Mouse (Mus musculus) cerebellum, adult 9-10 months (tissue): ENCODE results near the gene Olfr907.

Experiments used
- DNase-seq: peaks from one replicate; pipeline ENCODE4 v3.0.0; 2022

Olfr907 gene

DNA sequence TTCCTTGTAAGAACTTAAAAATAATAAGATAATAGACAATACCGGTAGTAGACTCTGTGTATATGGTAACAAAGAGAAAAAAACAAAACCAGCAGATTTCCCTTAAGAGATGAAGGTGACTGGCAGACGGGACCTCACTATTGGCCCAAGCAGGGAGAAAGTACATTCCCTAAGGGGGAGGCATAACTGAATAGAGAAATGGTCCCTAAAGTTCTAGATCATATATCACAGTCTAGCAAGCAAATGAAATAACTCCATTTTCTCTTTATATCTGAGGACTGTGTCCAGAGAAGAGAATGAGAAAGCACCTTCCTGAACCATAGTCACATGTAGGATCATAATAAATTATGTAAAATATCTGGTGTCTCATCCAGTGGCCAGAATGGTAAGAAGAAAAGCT is at the start of gene Olfr907:
Gene Olfr907 (plus strand): TSS at position 301 of the 400 bp plus-strand sequence.
- no peak for DNase-seq

DNA sequence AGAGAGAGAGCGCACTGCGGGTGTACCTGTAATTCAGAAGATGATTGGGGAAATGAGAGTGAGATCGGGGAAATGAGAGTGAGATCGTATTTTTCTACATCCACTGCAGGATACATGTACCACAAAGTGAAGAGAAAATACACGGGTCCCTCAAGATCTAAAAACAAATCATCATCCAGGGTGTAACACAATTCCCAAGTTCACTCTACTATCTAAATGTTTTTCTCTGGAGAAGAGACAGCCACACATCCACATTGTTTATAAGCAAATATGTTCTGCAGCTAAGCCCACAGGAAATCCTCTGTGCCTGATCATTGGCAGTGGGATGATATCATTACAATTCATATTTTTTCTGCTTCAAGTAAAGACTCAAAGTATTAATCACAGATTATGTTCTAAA is 48.2 kb upstream of the Olfr907 start, which contains the start of gene Olfr902:
Gene Olfr902 (plus strand): TSS at position 301 of the 400 bp plus-strand sequence.
- DNase-seq, result no peak

DNA sequence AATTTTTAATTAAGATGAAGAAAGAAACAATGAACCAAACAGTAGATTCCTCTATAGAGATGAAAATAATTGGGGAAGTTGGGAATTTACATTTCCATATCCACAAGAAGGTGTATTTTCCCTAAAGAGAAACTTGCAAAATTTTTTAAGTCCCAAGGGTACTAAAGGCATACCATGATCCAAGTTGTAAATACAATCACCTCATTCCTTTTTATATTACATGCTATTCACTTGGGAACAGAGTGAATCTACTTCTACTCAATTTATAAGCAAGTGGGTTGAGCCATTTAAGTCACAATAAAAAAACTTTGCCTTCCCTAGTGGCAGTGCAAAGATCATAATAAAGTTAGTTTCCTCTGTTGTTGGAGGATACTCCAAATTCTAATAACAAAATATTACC is 32.8 kb upstream of the Olfr907 start, which contains the start of gene Olfr904:
Gene Olfr904 (plus strand): TSS at position 301 of the 400 bp plus-strand sequence.
- no peak for DNase-seq

DNA sequence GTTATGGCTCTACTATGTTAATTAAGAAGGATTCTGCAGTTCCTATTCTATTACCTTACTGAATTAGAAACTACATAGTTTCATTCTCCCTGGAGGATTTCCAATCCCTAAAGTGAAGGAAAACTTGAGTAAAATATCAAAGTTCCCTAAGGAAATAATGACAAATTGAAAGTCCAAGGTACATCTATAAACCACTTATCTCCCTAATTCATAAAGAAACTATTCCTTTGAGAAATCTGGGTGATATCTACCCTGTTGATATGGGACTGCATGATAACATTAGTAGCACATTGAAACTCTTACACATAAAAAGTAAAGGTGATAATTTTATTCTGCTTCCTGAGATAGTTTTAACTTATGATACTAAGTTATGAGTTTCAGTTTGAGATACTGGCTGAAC is 24.8 kb upstream of the Olfr907 start, which contains the start of gene Olfr905:
Gene Olfr905 (plus strand): TSS at position 301 of the 400 bp plus-strand sequence.
- no peak for DNase-seq

DNA sequence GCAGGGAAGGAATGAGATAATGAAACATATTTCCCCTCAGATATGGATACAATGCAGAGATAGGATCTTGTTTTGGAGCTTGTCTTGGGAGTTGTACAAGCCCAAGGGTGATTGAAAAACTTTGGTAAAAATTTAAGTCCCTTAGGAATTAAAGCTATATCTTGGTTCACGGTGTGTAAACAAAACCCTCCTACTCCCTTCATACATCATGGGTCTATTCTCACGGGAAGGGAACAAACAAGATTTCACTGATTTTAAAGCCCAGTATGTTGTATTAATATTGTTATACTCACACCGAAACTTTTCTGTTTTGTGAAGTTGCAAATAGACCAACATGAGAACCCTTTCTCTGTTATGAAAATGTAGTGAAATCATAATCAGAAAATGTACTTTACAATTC is 8.8 kb upstream of the Olfr907 start, which contains the start of gene Olfr906:
Gene Olfr906 (plus strand): TSS at position 301 of the 400 bp plus-strand sequence.
- DNase-seq, result no peak

DNA sequence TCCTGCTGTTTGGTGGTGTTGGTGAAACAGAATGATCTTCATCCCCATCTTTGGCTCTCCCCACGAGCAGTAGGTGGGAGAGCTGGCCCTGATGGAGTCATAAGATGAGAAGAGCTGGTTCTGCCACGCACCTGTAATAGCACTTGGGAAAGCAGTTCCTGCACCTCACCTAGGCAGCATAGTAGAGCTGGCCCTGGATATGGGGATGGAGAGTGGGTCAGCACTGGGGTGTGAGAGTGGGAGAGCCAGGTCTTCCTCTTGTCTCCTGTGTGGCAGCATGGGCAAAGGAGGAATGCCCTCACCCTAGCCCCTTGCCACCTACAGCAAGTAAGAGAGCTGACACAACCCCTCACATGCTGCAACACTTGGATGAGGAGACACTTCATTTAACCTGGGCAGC is 16.8 kb downstream of the Olfr907 start:
- DNase-seq, result no peak

DNA sequence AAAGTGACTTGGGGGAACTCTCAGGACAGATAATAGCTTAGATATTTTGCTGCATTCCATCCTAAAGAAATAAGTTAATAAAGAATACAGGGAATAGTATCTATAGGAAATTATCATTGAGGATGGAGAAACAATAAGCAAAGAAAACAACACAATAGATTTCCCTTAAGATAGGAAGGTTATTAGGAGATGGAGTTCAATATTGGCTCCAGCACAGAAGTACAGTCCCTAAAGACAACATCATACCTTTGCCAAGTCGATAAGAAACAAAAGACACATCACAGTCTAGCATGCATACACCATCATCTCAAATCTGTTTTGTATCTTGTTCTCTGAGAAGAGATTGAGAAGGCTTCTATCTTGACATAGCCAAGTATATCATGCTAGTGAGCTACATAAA is 25.7 kb downstream of the Olfr907 start, which contains the start of gene Olfr911-ps1:
Gene Olfr911-ps1 (plus strand): TSS at position 301 of the 400 bp plus-strand sequence.
- DNase-seq, result no peak

DNA sequence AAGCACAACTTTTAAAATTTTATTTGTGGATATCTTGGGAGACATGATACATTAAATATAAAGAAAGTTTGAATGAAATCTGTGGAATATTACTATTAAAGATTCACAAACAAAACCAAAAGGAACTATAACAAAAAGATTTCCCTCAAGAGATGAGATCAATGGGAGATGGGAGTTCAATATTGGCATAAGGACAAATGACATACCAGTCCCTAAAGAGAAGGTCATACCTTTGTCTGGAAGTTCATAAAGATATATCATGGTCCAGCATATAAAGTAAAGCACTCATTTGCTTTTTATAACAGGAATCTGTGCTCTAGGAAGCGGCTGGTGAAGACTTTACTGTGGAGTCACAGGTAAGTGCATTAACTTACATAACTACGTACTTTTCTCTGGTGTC is 41.9 kb downstream of the Olfr907 start, which contains the start of gene Olfr910:
Gene Olfr910 (plus strand): TSS at position 301 of the 400 bp plus-strand sequence.
- DNase-seq, result no peak
